Mouse (Mus musculus) heart, adult 9 months (tissue): ENCODE results near the gene Dpp8.
"Not testable (repeated sequence)": the region's sequence is repeated elsewhere in the genome, so short reads cannot be mapped to it uniquely, and the experiment has no call there.

ENCODE experiments used
- DNase-seq, 2 experiments: peaks; one replicate each; pipeline ENCODE4 v3.0.0; 2022; ENCODE audit warnings: low spot score in 2 of 2

The Dpp8 gene

GRCm38 (mm10) chr9:65021887-65022579, 10.2 kb upstream of the Dpp8 start:
- no peak for DNase-seq

GRCm38 (mm10) chr9:65022580-65023135, 9.6 kb upstream of the Dpp8 start:
- DNase-seq = no peak

- DNase-seq = no peak
These were observed 8.8 kb upstream of the Dpp8 start for GRCm38 (mm10) chr9:65023447-65023846.

- DNase-seq = no peak
These were observed 5.0 kb upstream of the Dpp8 start for GRCm38 (mm10) chr9:65027241-65027640.

DNA sequence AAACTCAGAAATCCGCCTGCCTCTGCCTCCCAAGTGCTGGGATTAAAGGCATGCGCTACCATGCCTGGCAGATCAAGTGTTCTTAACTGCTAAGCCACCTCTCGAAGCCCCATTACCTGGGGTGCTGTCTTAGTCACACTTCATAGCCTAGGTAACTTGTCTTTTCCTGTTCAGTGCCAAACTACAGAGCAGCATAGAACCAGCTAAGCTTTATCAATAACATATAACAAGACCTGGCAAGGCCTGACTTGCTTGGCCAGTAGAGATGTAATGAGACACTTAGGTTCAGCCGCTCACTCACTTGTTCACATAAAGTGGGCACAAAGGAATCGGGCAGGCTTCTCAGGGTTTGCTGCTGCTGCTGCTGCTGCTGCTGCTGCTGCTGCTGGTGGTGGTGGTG, 3.9 kb upstream of the Dpp8 start:
- no peak for DNase-seq

GRCm38 (mm10) chr9:65031355-65031754, 859 bp upstream of the Dpp8 start:
- peak in 1 of 2 experiments; percentile 34 for DNase-seq

DNA sequence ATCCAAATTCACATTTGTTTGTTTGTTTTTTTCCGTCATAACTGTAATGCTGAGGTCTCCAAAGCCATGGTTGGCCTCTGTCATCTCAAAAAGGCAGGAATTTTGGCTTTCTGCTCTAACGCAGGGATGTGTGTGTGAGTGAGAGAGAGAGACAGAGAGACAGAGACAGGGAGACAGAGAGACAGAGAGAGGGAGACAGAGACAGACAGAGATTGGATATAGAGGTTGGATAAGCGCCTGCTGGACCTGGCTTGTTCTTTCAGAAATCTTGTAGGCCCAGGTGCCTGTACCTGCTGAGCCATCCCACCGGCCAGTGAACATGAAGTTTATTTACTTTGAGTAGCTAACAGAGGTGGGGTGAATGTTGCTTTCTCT, 333 bp upstream of the Dpp8 start:
- no peak for DNase-seq

GRCm38 (mm10) chr9:65036456-65036855, 4.2 kb downstream of the Dpp8 start:
- DNase-seq = peak; percentile 74 to 77

DNA sequence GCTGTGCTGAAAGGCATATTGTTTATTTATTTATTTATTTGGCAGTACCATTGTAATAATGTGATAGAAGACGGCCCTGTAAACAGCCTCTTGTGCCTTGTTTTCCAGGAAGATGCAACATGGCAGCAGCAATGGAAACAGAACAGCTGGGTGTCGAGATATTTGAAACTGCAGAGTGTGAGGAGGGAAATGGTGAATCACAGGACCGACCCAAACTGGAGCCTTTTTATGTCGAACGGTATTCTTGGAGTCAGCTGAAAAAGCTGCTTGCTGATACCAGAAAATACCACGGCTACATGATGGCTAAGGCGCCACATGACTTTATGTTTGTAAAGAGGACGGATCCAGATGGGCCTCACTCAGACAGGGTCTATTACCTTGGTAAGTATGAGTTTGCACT, 4.6 kb downstream of the Dpp8 start:
- DNase-seq = no peak

GRCm38 (mm10) chr9:65041430-65041829, 9.2 kb downstream of the Dpp8 start:
- no peak for DNase-seq

DNA sequence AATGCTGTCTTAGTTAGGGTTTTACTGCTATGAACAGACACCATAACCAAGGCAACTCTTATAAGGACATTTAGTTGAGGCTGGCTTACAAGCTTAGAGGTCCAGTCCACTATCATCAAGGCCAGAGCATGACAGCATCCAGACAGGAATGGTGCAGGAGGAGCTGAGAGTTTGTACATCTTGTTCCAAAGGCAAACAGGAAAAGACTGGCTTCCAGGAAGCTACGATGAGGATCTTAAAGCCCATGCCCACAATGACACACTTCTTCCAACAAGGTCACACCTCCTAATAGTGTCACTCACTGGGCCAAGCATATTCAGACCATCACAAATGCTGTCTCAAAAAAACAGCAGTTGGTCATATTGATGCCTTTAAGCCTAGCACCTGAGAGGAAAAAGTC, 14.8 kb downstream of the Dpp8 start:
- DNase-seq = no peak

DNA sequence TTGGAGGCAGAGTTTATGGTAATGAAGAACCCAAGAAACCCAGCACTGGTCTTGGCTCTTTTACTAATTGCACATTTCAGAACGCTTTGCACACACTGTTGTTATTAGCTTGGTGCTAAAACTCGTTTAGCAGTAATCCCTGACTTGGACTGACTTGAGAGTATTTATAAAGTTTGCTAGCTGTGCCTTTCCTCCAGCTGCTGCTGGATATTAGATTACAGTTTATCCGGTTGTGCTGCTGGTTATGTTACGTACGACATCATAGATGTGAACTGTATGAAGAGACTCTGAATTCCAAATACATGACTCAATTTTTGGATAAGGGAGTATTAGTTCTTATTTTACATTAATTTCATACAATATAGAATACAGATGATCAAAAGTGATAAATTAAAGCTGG, 17.2 kb downstream of the Dpp8 start:
- no peak for DNase-seq

DNA sequence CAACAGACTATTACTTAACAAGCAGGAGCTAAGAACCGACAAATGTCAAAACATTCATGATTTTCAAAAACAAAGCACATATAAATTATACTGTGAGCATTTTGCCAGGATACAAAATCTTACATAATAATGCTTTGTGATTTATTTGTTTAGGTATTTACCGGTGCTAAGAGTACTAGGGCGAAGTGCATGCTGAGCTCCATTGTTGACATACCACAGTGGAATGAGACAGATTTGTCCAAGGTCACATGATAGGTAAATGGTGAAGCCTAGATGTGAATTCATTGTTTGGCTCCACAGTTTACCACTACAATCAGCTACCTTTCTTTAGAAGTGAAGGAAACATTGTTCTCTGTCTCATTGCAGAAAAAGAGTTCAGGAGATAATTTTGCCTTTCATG, 18.8 kb downstream of the Dpp8 start:
- no peak for DNase-seq

- no peak for DNase-seq
These were observed 32.0 kb downstream of the Dpp8 start for GRCm38 (mm10) chr9:65064251-65064650.

DNA sequence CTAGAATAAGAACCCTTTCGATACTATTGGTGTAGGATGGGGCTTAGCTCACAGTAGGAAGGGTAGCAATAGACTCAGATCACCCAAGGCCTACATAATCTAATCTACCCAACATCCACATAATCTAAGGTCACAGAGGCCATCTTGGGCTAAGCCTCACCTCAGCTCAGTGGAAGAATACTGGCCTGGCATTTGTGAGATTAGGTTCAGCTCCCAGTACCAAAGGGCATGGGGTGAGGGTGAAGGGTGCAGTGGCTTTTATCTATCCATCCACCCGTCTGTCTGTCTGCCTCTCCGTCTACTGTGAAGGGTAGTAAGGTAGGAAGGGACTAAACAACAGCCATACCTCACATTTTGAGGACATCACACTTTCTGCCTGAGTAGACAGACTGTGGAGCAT, 38.4 kb downstream of the Dpp8 start:
- no peak for DNase-seq

- DNase-seq = no peak
These were observed 41.3 kb downstream of the Dpp8 start for GRCm38 (mm10) chr9:65073555-65073954.

- DNase-seq = no peak
These were observed 42.0 kb downstream of the Dpp8 start for GRCm38 (mm10) chr9:65074251-65074650.

- peak in 1 of 2 experiments; percentile 33 for DNase-seq
These were observed 42.8 kb downstream of the Dpp8 start for GRCm38 (mm10) chr9:65074855-65075493.

GRCm38 (mm10) chr9:65077536-65077935, 45.3 kb downstream of the Dpp8 start:
- DNase-seq = no peak

DNA sequence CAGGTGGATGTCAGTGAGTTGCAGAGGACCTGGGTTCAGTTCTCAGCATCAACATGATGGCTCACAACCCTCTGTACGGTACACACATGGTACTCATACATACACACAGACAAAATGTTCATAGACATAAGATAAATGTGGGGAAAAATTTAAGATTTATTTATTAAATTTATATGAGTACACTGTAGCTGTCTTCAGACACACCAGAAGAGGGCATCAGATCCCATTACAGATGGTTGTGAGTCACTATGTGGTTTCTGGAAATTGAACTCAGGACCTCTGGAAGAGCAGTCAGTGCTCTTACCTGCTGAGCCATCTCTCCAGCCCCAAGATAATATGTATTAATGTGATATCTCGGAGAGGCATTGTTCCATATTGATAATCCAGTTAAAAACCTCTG, 47.9 kb downstream of the Dpp8 start:
- DNase-seq = not testable (repeated sequence)

DNA sequence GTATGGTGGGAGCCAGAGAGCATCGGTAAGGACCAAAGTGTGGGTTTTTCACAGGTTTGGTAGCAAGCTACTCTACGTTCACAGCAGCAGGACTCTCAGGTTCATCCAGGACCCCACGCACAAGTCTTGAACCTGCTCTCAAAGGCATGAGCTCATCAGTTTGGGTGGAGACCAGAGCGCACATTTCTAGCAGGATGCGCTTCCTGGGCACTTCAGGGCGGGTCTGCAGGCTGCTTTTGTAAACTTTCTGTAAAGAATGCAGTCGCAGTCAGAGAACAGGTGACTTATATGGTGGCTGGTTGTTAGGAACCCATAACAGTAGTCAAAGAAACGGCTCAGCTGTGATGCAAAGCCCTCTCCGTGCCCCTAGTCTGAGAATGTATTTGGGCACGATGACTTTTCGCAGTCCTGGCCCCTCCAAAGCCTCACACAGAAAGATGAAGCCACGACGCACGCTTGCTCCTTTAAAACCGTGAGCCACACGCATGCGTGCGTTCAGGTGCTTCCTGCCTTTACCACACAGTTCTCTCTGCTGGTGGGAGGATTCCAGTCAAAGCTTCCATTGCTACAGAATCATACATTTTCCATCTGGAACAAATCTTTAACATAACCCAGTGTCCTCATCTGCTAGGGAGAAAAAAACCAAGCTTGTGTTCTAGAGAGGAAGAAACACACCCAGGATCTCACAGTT, 51.0 kb downstream of the Dpp8 start:
- DNase-seq = no peak

- no peak for DNase-seq
These were observed 52.1 kb downstream of the Dpp8 start for GRCm38 (mm10) chr9:65084198-65084807.
